Mouse (Mus musculus) liver, embryonic 11.5 days (tissue): ENCODE measurements around the gene Ssh3. TPM values are rescaled to one million over a fixed set of nuclear protein-coding genes. Genes with fewer than 3 reads are reported as not detected.
A peak's percentile ranks its signal among the peaks of the same experiment; 100 is the strongest.

Experiments
- ATAC-seq: fragments of 200-750 bp; cut with Nextera tagmentation; replicated peaks from 2 replicates; pipeline ENCODE4 v1.8.0; 2017; ENCODE audit warnings: moderate number of reproducible peaks, mild to moderate bottlenecking, moderate TSS enrichment, moderate library complexity; ENCODE audit not compliant: low FRiP score
- DNase-seq: peaks from one replicate; pipeline ENCODE4 v3.0.0-alpha.2; 2017; ENCODE audit warnings: low spot score
- H3K27ac ChIP-seq: fragments of 300-500 bp; sonication (generic); 2 replicates; pipeline ENCODE4 v1.5.1; 2014; ENCODE audit warnings: mild to moderate bottlenecking, low read depth, low read length, control low read depth
- H3K27me3 ChIP-seq: fragments of 300-500 bp; sonication (generic); replicated peaks from 2 replicates; pipeline ENCODE4 v1.6.1; 2014; ENCODE audit warnings: low read length, mixed read lengths; ENCODE audit not compliant: control insufficient read depth, insufficient read depth
- H3K36me3 ChIP-seq: fragments of 300-500 bp; sonication (generic); 2 replicates; pipeline ENCODE4 v1.6.1; 2014; ENCODE audit warnings: mild to moderate bottlenecking, low read length, moderate library complexity, mixed read lengths; ENCODE audit not compliant: control insufficient read depth, insufficient read depth
- H3K4me1 ChIP-seq: fragments of 300-500 bp; sonication (generic); replicated peaks from 2 replicates; pipeline ENCODE4 v1.6.1; 2014; ENCODE audit warnings: low read length, mixed read lengths; ENCODE audit not compliant: control insufficient read depth, insufficient read depth
- H3K4me2 ChIP-seq: fragments of 300-500 bp; sonication (generic); 2 replicates; pipeline ENCODE4 v1.6.1; 2014; ENCODE audit warnings: mild to moderate bottlenecking, control low read depth, moderate library complexity
- H3K4me3 ChIP-seq: fragments of 300-500 bp; sonication (generic); 2 replicates; pipeline ENCODE4 v1.5.1; 2014; ENCODE audit warnings: low read depth, low read length, control low read depth
- H3K9ac ChIP-seq: fragments of 300-500 bp; sonication (generic); 2 replicates; pipeline ENCODE4 v1.6.1; 2014; ENCODE audit warnings: low read depth, low read length, control low read depth
- H3K9me3 ChIP-seq: fragments of 300-500 bp; sonication (generic); 2 replicates; pipeline ENCODE4 v1.6.1; 2016; ENCODE audit warnings: low read length, inconsistent platforms, mixed read lengths; ENCODE audit not compliant: control insufficient read depth
- WGBS: fragments of 180-500 bp; shearing (Covaris S2); extraction: QIAGEN DNeasy Blood & Tissue Kit; methylation state at CpG from one replicate; pipeline ENCODE4 v1.1.7; 2014; 5-methylcytosine and 5-hydroxymethylcytosine counted together
- polyA plus RNA-seq: library from polyadenylated mRNA; unstranded; fragments of >200 nt; fragmentation: Nextera tagmentation; extraction: Ambion mirVana; gene quantifications from 2 replicates; pipeline ENCODE4 v1.2.1, GENCODE M21; 2014

Gene Ssh3
- polyA plus RNA-seq, result 3.2 and 3.3 TPM in 2 replicates

GRCm38 (mm10) chr19:4268566-4269361 is at the start of gene Ssh3:
Ssh3 (minus strand) TSS chr19:4269180.
- DNase-seq, result no peak
- H3K36me3 ChIP-seq, result no peaks in the 10 kb centered on the region
- 10% methylated on average over 46 of the region's 46 CpGs for WGBS

GRCm38 (mm10) chr19:4317181-4317580 is 48.2 kb upstream of the Ssh3 start:
- DNase-seq, result no peak
- Histone ChIP-seq H3K27me3 (no peaks in the 10 kb centered on the region), H3K4me1 (no peaks in the 10 kb centered on the region), H3K4me2 (no peak overlapping the region), H3K9ac (no peak overlapping the region), H3K9me3 (no peaks in the 10 kb centered on the region), H3K36me3 (peaks cover 44% of the 10 kb centered on the region), H3K27ac (no peak overlapping the region), H3K4me3 (no peak overlapping the region)
- WGBS, result 89% methylated on average over 3 of the region's 3 CpGs
- no peak for ATAC-seq

More at GRCm38 (mm10) chr19:4268566-4269361, at the start of gene Ssh3:
- Histone ChIP-seq H3K4me1 (peaks cover 7% of the 10 kb centered on the region), H3K9me3 (no peaks in the 10 kb centered on the region), H3K4me2 (peak within 1 kb of the TSS; percentile 87), H3K4me3 (peak within 1 kb of the TSS; percentile 51), H3K9ac (peak within 1 kb of the TSS; percentile 55), H3K27me3 (0 out of 2 replicates have a peak, but pooled peaks cover 8% of the 10 kb centered on the region), H3K27ac (no peak within 1 kb of the TSS)
- ATAC-seq, result peak; percentile 76

GRCm38 (mm10) chr19:4315223-4315944 is 46.4 kb upstream of the Ssh3 start:
- Histone ChIP-seq H3K9me3 (no peaks in the 10 kb centered on the region), H3K36me3 (peaks cover 29% of the 10 kb centered on the region), H3K9ac (no peak overlapping the region), H3K4me3 (no peak overlapping the region), H3K4me1 (no peaks in the 10 kb centered on the region), H3K27ac (no peak overlapping the region), H3K27me3 (no peaks in the 10 kb centered on the region), H3K4me2 (no peak overlapping the region)
- DNase-seq, result no peak
- WGBS, result 79% methylated on average over 6 of the region's 6 CpGs
- no peak for ATAC-seq

- Histone ChIP-seq H3K9ac (no peak overlapping the region), H3K36me3 (no peaks in the 10 kb centered on the region), H3K4me2 (no peak overlapping the region), H3K4me3 (no peak overlapping the region), H3K9me3 (no peaks in the 10 kb centered on the region), H3K27ac (no peak overlapping the region), H3K4me1 (peaks cover 5% of the 10 kb centered on the region), H3K27me3 (no peaks in the 10 kb centered on the region)
- no peak for ATAC-seq
- DNase-seq, result no peak
Observed at GRCm38 (mm10) chr19:4309776-4310185, 40.8 kb upstream of the Ssh3 start.

GRCm38 (mm10) chr19:4309302-4309701 is 40.3 kb upstream of the Ssh3 start:
- WGBS, result 83% methylated on average over 4 of the region's 4 CpGs
- DNase-seq, result no peak
- ATAC-seq, result no peak
- no peaks in the 10 kb centered on the region for H3K9me3 ChIP-seq
- H3K9ac ChIP-seq, result no peak overlapping the region
- no peaks in the 10 kb centered on the region for H3K36me3 ChIP-seq
- H3K27ac ChIP-seq, result no peak overlapping the region
- H3K27me3 ChIP-seq, result no peaks in the 10 kb centered on the region
- no peak overlapping the region for H3K4me2 ChIP-seq
- H3K4me1 ChIP-seq, result peaks cover 10% of the 10 kb centered on the region
- H3K4me3 ChIP-seq, result no peak overlapping the region

- Histone ChIP-seq H3K4me3 (peak within 1 kb of the TSS; percentile 98), H3K36me3 (no peaks in the 10 kb centered on the region), H3K27ac (peak within 1 kb of the TSS; percentile 85), H3K9ac (peak within 1 kb of the TSS; percentile 97), H3K4me2 (peak within 1 kb of the TSS; percentile 94), H3K27me3 (no peaks in the 10 kb centered on the region), H3K4me1 (peaks cover 41% of the 10 kb centered on the region), H3K9me3 (no peaks in the 10 kb centered on the region)
- peak; percentile 84 for DNase-seq
- 1% methylated on average over 25 of the region's 46 CpGs for WGBS
- ATAC-seq, result peak; percentile 78
Observed at GRCm38 (mm10) chr19:4306190-4306577, 37.2 kb upstream of the Ssh3 start, which contains the start of gene Grk2. Grk2 (minus strand) TSS chr19:4306222.

- DNase-seq, result peak; percentile 66
- WGBS, result under 1% methylated on average over 53 of the region's 68 CpGs
- Histone ChIP-seq H3K4me1 (peaks cover 46% of the 10 kb centered on the region), H3K36me3 (no peaks in the 10 kb centered on the region), H3K27me3 (no peaks in the 10 kb centered on the region), H3K27ac (peak overlapping the region; percentile 85), H3K4me3 (peak overlapping the region; percentile 98), H3K9ac (peak overlapping the region; percentile 97), H3K4me2 (peak overlapping the region; percentile 94), H3K9me3 (no peaks in the 10 kb centered on the region)
- ATAC-seq, result peak; percentile 61
Observed at GRCm38 (mm10) chr19:4305491-4306189, 36.7 kb upstream of the Ssh3 start.

- H3K36me3 ChIP-seq, result no peaks in the 10 kb centered on the region
Observed at GRCm38 (mm10) chr19:4304871-4305321, 35.9 kb upstream of the Ssh3 start.

More at GRCm38 (mm10) chr19:4304871-4305321, 35.9 kb upstream of the Ssh3 start:
- Histone ChIP-seq H3K4me2 (peak overlapping the region; percentile 94), H3K9ac (peak overlapping the region; percentile 97), H3K9me3 (no peaks in the 10 kb centered on the region), H3K4me1 (peaks cover 54% of the 10 kb centered on the region), H3K27me3 (no peaks in the 10 kb centered on the region), H3K4me3 (peak overlapping the region; percentile 98), H3K27ac (peak overlapping the region; percentile 45; the same call in 1 of the 2 replicates)
- DNase-seq, result no peak
- no peak for ATAC-seq
- WGBS, result 45% methylated on average over 4 of the region's 4 CpGs
